Comparison of ENCODE assay signal across 10 mouse cellular contexts in genomic region chr8:34392208-34392980, GRCm38 (mm10).
DNase-seq lines count a peak whose midpoint lies in the region; ATAC-seq lines count a peak whose summit lies in the region.
"Had no signal": no experiment of that assay in that cellular context is flagged by ENCODE, and none has a peak within 500 bp of the region (broad histone marks: within the 10 kb centered on the region; RNA-seq: fewer than 3 reads in every experiment).

No protein-coding gene starts in this region.

- no peaks in the 10 kb centered on the region for H3K36me3 ChIP-seq in hindbrain, embryonic 11.5 days (ENCODE audit: control insufficient read depth, insufficient read depth, low read length)
- no peaks in the 10 kb centered on the region for H3K36me3 ChIP-seq in limb, embryonic 12.5 days
- H3K36me3 ChIP-seq: lung, embryonic 15.5 days had no signal

- 58% methylated on average over 14 of the region's 14 CpGs for WGBS in hindbrain, embryonic 11.5 days
- WGBS in limb, embryonic 12.5 days, result 37% methylated on average over 14 of the region's 14 CpGs

- H3K4me2 ChIP-seq in hindbrain, embryonic 11.5 days (replicated peaks; ENCODE audit: low read depth, low read length), result no peak overlapping the region
- peak overlapping the region; percentile 33 for H3K4me2 ChIP-seq in limb, embryonic 12.5 days
- H3K4me2 ChIP-seq: lung, embryonic 15.5 days had no signal

- peak; percentile 82 for DNase-seq in right cerebral cortex, adult 18-20 months
- no peak for DNase-seq in right cerebral cortex, postnatal 4 days
- no peak for DNase-seq in hindbrain, embryonic 11.5 days (ENCODE audit: low spot score)
- peak; percentile 86 for DNase-seq in telencephalon, adult 2 months (ENCODE audit: low read depth, low spot score)
- no peak for DNase-seq in urinary bladder, postnatal 25 days (ENCODE audit: low spot score)
- DNase-seq: kidney, adult 11 months had no signal

- no peak overlapping the region for H3K9ac ChIP-seq in hindbrain, embryonic 11.5 days (ENCODE audit: low read depth, low read length)
- no peak overlapping the region for H3K9ac ChIP-seq in limb, embryonic 12.5 days (replicated peaks)
- H3K9ac ChIP-seq: lung, embryonic 15.5 days had no signal

- peak overlapping the region; percentile 30 for H3K27ac ChIP-seq in hindbrain, embryonic 11.5 days (ENCODE audit: low read depth, low read length)
- peak overlapping the region; percentile 84 for H3K27ac ChIP-seq in limb, embryonic 12.5 days
- H3K27ac ChIP-seq: lung, embryonic 15.5 days had no signal

- 0 out of 2 replicates have a peak, but pooled peaks cover 2% of the 10 kb centered on the region for H3K4me1 ChIP-seq in hindbrain, embryonic 11.5 days (replicated peaks; ENCODE audit: control insufficient read depth, insufficient read depth, low read length)
- peaks cover 19% of the 10 kb centered on the region for H3K4me1 ChIP-seq in limb, embryonic 12.5 days (replicated peaks)

- peak; percentile 64; the same call in 1 of the 2 replicates for ATAC-seq in hindbrain, embryonic 11.5 days (ENCODE audit: low FRiP score)
- ATAC-seq in limb, embryonic 12.5 days (ENCODE audit: insufficient number of reproducible peaks, insufficient read depth, low FRiP score, low TSS enrichment, low read depth), result peak; percentile 85
- ATAC-seq in erythroid progenitor cell, adult 5-6 weeks (replicated peaks; ENCODE audit: low FRiP score, poor library complexity, severe bottlenecking), result no peak
- ATAC-seq in granulocyte monocyte progenitor cell, adult 5-6 weeks (replicated peaks; ENCODE audit: poor library complexity, severe bottlenecking), result no peak

- H3K27me3 ChIP-seq in hindbrain, embryonic 11.5 days (ENCODE audit: control insufficient read depth, insufficient read depth, low read length), result no peaks in the 10 kb centered on the region
- H3K27me3 ChIP-seq in limb, embryonic 12.5 days, result no peaks in the 10 kb centered on the region
- H3K27me3 ChIP-seq: lung, embryonic 15.5 days had no signal

- no peak overlapping the region for H3K4me3 ChIP-seq in hindbrain, embryonic 11.5 days (ENCODE audit: low read depth, low read length)
- H3K4me3 ChIP-seq in limb, embryonic 12.5 days (replicated peaks), result no peak overlapping the region
- H3K4me3 ChIP-seq: lung, embryonic 15.5 days had no signal

- no peaks in the 10 kb centered on the region for H3K9me3 ChIP-seq in hindbrain, embryonic 11.5 days (ENCODE audit: control insufficient read depth, low read length)
- peaks cover 4% of the 10 kb centered on the region; the same call in 1 of the 2 replicates for H3K9me3 ChIP-seq in limb, embryonic 12.5 days
- H3K9me3 ChIP-seq: lung, embryonic 15.5 days had no signal

Comparison
In these comparisons a context has a peak if more than half of its experiments do, and no peak if none do; other contexts are left out.
1. DNase-seq: peak in right cerebral cortex, adult 18-20 months (single experiment) and telencephalon, adult 2 months (single experiment); none in right cerebral cortex, postnatal 4 days (single experiment), hindbrain, embryonic 11.5 days (single experiment) and urinary bladder, postnatal 25 days (single experiment).
2. ATAC-seq: peak in hindbrain, embryonic 11.5 days (single experiment) and limb, embryonic 12.5 days (single experiment); none in erythroid progenitor cell, adult 5-6 weeks (single experiment) and granulocyte monocyte progenitor cell, adult 5-6 weeks (single experiment).